Mouse (Mus musculus) cerebellum, postnatal 25 days (tissue): ENCODE data around the gene Mmaa.

Source experiments
- DNase-seq, 2 experiments: peaks; one replicate each; pipeline ENCODE4 v3.0.0; 2021; ENCODE audit warnings: mixed read lengths in 2 of 2

Gene Mmaa

GRCm38 (mm10) chr8:79294610-79295275 is at the start of gene Mmaa:
Mmaa (minus strand) TSS chr8:79294937.
- DNase-seq = peak; percentile 97 to 99

GRCm38 (mm10) chr8:79341236-79341635 is 46.5 kb upstream of the Mmaa start:
- DNase-seq = peak in 1 of 2 experiments; percentile 4

- DNase-seq = peak; percentile 52 to 67
Measured at GRCm38 (mm10) chr8:79339555-79339954, 44.8 kb upstream of the Mmaa start.

- DNase-seq = peak in 1 of 2 experiments; percentile 1
Measured at GRCm38 (mm10) chr8:79338619-79339018, 43.9 kb upstream of the Mmaa start.

GRCm38 (mm10) chr8:79332109-79332900 is 37.6 kb upstream of the Mmaa start:
- peak in 1 of 2 experiments; percentile 2 for DNase-seq

- no peak for DNase-seq
Measured at GRCm38 (mm10) chr8:79331571-79331970, 36.8 kb upstream of the Mmaa start.

- no peak for DNase-seq
Measured at GRCm38 (mm10) chr8:79331017-79331416, 36.3 kb upstream of the Mmaa start.

- peak in 1 of 2 experiments; percentile 0 for DNase-seq
Measured at GRCm38 (mm10) chr8:79329735-79330134, 35.0 kb upstream of the Mmaa start.

- DNase-seq = no peak
Measured at GRCm38 (mm10) chr8:79329182-79329581, 34.4 kb upstream of the Mmaa start.

- DNase-seq = no peak
Measured at GRCm38 (mm10) chr8:79325510-79325909, 30.8 kb upstream of the Mmaa start.

- no peak for DNase-seq
Measured at GRCm38 (mm10) chr8:79324928-79325327, 30.2 kb upstream of the Mmaa start.

GRCm38 (mm10) chr8:79324036-79324435 is 29.3 kb upstream of the Mmaa start:
- no peak for DNase-seq

- DNase-seq = no peak
Measured at GRCm38 (mm10) chr8:79323121-79323520, 28.4 kb upstream of the Mmaa start.

GRCm38 (mm10) chr8:79310801-79311200 is 16.1 kb upstream of the Mmaa start:
- no peak for DNase-seq

- no peak for DNase-seq
Measured at GRCm38 (mm10) chr8:79305941-79306340, 11.2 kb upstream of the Mmaa start.

- no peak for DNase-seq
Measured at GRCm38 (mm10) chr8:79301548-79301947, 6.8 kb upstream of the Mmaa start.

- DNase-seq = peak in 1 of 2 experiments; percentile 33
Measured at GRCm38 (mm10) chr8:79299704-79300103, 5.0 kb upstream of the Mmaa start.

- DNase-seq = peak; percentile 56 to 77
Measured at GRCm38 (mm10) chr8:79297763-79298162, 3.0 kb upstream of the Mmaa start.

- DNase-seq = no peak
Measured at GRCm38 (mm10) chr8:79295276-79296105, 754 bp upstream of the Mmaa start.

GRCm38 (mm10) chr8:79293841-79294240 is 896 bp downstream of the Mmaa start:
- DNase-seq = no peak

GRCm38 (mm10) chr8:79292712-79293264 is 1.9 kb downstream of the Mmaa start:
- DNase-seq = no peak

GRCm38 (mm10) chr8:79289592-79289991 is 5.1 kb downstream of the Mmaa start:
- DNase-seq = peak; percentile 24 to 55

GRCm38 (mm10) chr8:79288681-79289080 is 6.1 kb downstream of the Mmaa start:
- DNase-seq = no peak
